Mouse (Mus musculus) A20 (cell line): ENCODE measurements around the gene Rps6kb2.

ENCODE experiments used
- DNase-seq: peaks from one replicate; pipeline ENCODE4 v3.0.0-alpha.2; 2011; ENCODE audit warnings: low read depth, low spot score

Gene Rps6kb2

GRCm38 (mm10) chr19:4155223-4156072 lies 7.7 kb downstream of the Rps6kb2 start:
- peak; percentile 71 for DNase-seq

GRCm38 (mm10) chr19:4154437-4155222 lies 8.5 kb downstream of the Rps6kb2 start:
- DNase-seq = peak; percentile 81

GRCm38 (mm10) chr19:4153232-4153654 lies 9.9 kb downstream of the Rps6kb2 start, which contains the start of gene Ptprcap:
Ptprcap (plus strand) TSS chr19:4153604.
- DNase-seq = no peak

- no peak for DNase-seq
These were observed 10.5 kb downstream of the Rps6kb2 start for GRCm38 (mm10) chr19:4152445-4153231.

- DNase-seq = no peak
These were observed 11.3 kb downstream of the Rps6kb2 start for GRCm38 (mm10) chr19:4151898-4152297.

GRCm38 (mm10) chr19:4151488-4151860 lies 11.7 kb downstream of the Rps6kb2 start:
- DNase-seq = no peak

GRCm38 (mm10) chr19:4150567-4151487 lies 12.3 kb downstream of the Rps6kb2 start:
- no peak for DNase-seq

- DNase-seq = no peak
These were observed 13.2 kb downstream of the Rps6kb2 start for GRCm38 (mm10) chr19:4149764-4150461.

GRCm38 (mm10) chr19:4149283-4149682 lies 13.9 kb downstream of the Rps6kb2 start:
- DNase-seq = no peak

- no peak for DNase-seq
These were observed 14.3 kb downstream of the Rps6kb2 start for GRCm38 (mm10) chr19:4148819-4149218.

- peak; percentile 92 for DNase-seq
These were observed 14.7 kb downstream of the Rps6kb2 start, which contains the start of gene Coro1b for GRCm38 (mm10) chr19:4148491-4148806. Coro1b (plus strand) TSS chr19:4148619.

GRCm38 (mm10) chr19:4147782-4148490 lies 15.2 kb downstream of the Rps6kb2 start:
- no peak for DNase-seq

- no peak for DNase-seq
These were observed 16.1 kb downstream of the Rps6kb2 start for GRCm38 (mm10) chr19:4147022-4147405.

GRCm38 (mm10) chr19:4146366-4147021 lies 16.7 kb downstream of the Rps6kb2 start:
- DNase-seq = no peak

GRCm38 (mm10) chr19:4145936-4146335 lies 17.2 kb downstream of the Rps6kb2 start:
- DNase-seq = no peak

GRCm38 (mm10) chr19:4144550-4145498 lies 18.3 kb downstream of the Rps6kb2 start:
- DNase-seq = peak; percentile 62

- no peak for DNase-seq
These were observed 19.3 kb downstream of the Rps6kb2 start, which contains the start of gene Cabp4 for GRCm38 (mm10) chr19:4143759-4144268. Cabp4 (minus strand) TSS chr19:4144033.
